Mouse (Mus musculus): Measurements from ENCODE around the gene Emc10. TPM values are rescaled to one million over a fixed set of nuclear protein-coding genes. Genes with fewer than 3 reads are reported as not detected.

Gene Emc10
- polyA plus RNA-seq (2012; rRNA removed) = 182 and 265 TPM in 2 replicates
- polyA plus RNA-seq (2014; fragmentation: Nextera tagmentation; extraction: Ambion mirVana) = 149 and 151 TPM in 2 replicates

- Histone ChIP-seq H3K9me3 (ENCODE audit: control insufficient read depth, low read length) (no peaks in the 10 kb centered on the region), H3K27ac (replicated peaks; ENCODE audit: low read depth, low read length) (peak within 1 kb of the TSS; percentile 93), H3K27me3 (ENCODE audit: control insufficient read depth, insufficient read depth, low read length) (no peaks in the 10 kb centered on the region), H3K4me1 (ENCODE audit: control insufficient read depth, insufficient read depth, low read length) (peaks cover 13% of the 10 kb centered on the region; the same call in 1 of the 2 replicates), H3K4me3 (replicated peaks; ENCODE audit: low read length) (peak within 1 kb of the TSS; percentile 73), H3K36me3 (ENCODE audit: control insufficient read depth, insufficient read depth, low read length) (peaks cover 29% of the 10 kb centered on the region), H3K4me2 (replicated peaks; ENCODE audit: low read depth, low read length, severe bottlenecking) (peak within 1 kb of the TSS; percentile 87), H3K9ac (ENCODE audit: low read depth, low read length, severe bottlenecking) (peak within 1 kb of the TSS; percentile 87)
- WGBS = under 1% methylated on average over 58 of the region's 58 CpGs
- TF ChIP-seq POLR2A (IDR thresholded peaks at IDR 0.05; ENCODE audit: borderline replicate concordance, extremely low read depth, insufficient read depth, insufficient read length) = peak; percentile 22; the same call in 1 of the 2 replicates
- peak; percentile 93 for ATAC-seq (ENCODE audit: low FRiP score, low read depth)
- peak; percentile 97 for DNase-seq (ENCODE audit: low spot score)
These were observed at the start of gene Emc10, which contains the start of gene Fam71e1 for GRCm38 (mm10) chr7:44495992-44496770. Emc10 (minus strand) TSS chr7:44496529. Fam71e1 (plus strand) TSS chr7:44496581.

GRCm38 (mm10) chr7:44543071-44543470 is 46.7 kb upstream of the Emc10 start:
- H3K4me3 ChIP-seq (replicated peaks; ENCODE audit: low read length) = no peak overlapping the region
- 84% methylated on average over 12 of the region's 12 CpGs for WGBS

DNA sequence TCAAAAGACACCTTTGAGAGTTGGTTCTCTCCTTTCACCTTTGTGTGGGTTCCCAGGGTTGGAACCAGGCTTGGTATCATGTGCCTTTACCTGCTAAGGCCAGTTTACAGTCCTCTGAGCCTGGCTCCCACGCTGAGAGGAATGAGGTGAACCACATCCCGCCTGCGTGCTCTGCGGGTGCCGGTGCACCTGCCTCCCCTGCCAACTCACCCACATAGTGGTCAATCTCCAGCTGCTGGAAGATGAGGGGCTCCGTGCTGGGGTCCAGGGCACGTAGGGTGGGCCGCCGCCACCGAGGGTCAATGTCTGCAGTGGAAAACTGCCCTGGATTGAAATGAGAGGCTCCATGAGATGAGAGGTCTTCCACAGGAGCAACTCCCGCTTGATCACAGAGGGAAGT is 46.2 kb upstream of the Emc10 start:
- 96% methylated on average over 11 of the region's 11 CpGs for WGBS
- Histone ChIP-seq H3K4me2 (replicated peaks; ENCODE audit: low read depth, low read length, severe bottlenecking) (no peak overlapping the region), H3K9me3 (ENCODE audit: control insufficient read depth, low read length) (no peaks in the 10 kb centered on the region), H3K36me3 (ENCODE audit: control insufficient read depth, insufficient read depth, low read length) (peaks cover 59% of the 10 kb centered on the region), H3K27ac (replicated peaks; ENCODE audit: low read depth, low read length) (no peak overlapping the region), H3K4me1 (ENCODE audit: control insufficient read depth, insufficient read depth, low read length) (peaks cover 1% of the 10 kb centered on the region; the same call in 1 of the 2 replicates), H3K9ac (ENCODE audit: low read depth, low read length, severe bottlenecking) (no peak overlapping the region), H3K4me3 (replicated peaks; ENCODE audit: low read length) (no peak overlapping the region), H3K27me3 (ENCODE audit: control insufficient read depth, insufficient read depth, low read length) (no peaks in the 10 kb centered on the region)
- TF ChIP-seq POLR2A (IDR thresholded peaks at IDR 0.05; ENCODE audit: borderline replicate concordance, extremely low read depth, insufficient read depth, insufficient read length) = no peak
- no peak for ATAC-seq (ENCODE audit: low FRiP score, low read depth)
- no peak for DNase-seq (ENCODE audit: low spot score)

More at GRCm38 (mm10) chr7:44543071-44543470, 46.7 kb upstream of the Emc10 start:
- TF ChIP-seq POLR2A (IDR thresholded peaks at IDR 0.05; ENCODE audit: borderline replicate concordance, extremely low read depth, insufficient read depth, insufficient read length) = no peak
- Histone ChIP-seq H3K4me2 (replicated peaks; ENCODE audit: low read depth, low read length, severe bottlenecking) (no peak overlapping the region), H3K4me1 (ENCODE audit: control insufficient read depth, insufficient read depth, low read length) (peaks cover 6% of the 10 kb centered on the region; the same call in 1 of the 2 replicates), H3K27me3 (ENCODE audit: control insufficient read depth, insufficient read depth, low read length) (no peaks in the 10 kb centered on the region), H3K9me3 (ENCODE audit: control insufficient read depth, low read length) (no peaks in the 10 kb centered on the region), H3K36me3 (ENCODE audit: control insufficient read depth, insufficient read depth, low read length) (peaks cover 53% of the 10 kb centered on the region), H3K27ac (replicated peaks; ENCODE audit: low read depth, low read length) (no peak overlapping the region), H3K9ac (ENCODE audit: low read depth, low read length, severe bottlenecking) (no peak overlapping the region)
- DNase-seq (ENCODE audit: low spot score) = no peak
- no peak for ATAC-seq (ENCODE audit: low FRiP score, low read depth)

DNA sequence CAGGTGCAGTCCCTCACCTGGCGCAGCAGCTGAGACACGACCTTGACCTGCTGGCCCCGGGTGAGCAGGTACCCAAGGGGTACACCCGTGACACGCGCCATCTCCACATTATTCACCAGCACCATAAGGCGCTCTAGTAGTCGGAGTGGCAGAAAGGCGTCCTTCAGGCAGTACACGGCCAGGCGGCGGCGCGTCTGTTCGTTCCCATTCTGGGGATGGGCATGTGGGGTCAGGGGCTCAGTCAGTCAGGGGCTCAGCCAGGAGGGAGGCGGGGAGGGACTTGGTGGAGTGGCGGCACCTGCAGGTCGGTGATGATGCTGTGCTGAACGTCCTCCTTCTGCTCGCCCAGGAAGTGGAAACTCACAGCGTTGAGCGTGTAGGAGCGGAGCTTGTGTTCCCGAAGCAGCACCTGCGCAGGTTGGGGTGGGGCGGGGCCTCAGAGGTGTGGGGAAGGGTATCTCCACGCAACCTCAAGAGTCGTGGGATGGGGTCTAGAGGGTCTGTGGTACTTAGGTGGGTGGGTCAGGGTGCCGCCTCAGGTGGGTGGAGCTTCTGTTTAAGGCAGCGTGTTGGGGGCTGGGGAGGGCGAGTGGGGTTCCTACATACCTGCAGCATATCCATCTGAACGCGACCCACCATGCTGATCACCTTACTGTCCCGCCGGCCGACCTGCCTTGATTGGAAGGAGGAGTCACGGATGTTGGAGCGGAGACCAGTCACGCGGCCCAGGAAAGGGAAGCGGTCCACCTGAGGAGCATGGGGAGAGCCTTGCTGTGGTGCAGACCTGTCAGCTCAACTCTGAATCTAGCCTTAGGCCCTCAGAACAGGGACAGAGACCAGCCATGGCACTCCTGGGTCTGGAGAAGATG is 42.7 kb upstream of the Emc10 start:
- no peak overlapping the region for H3K4me3 ChIP-seq (replicated peaks; ENCODE audit: low read length)
- H3K36me3 ChIP-seq (ENCODE audit: control insufficient read depth, insufficient read depth, low read length) = peaks cover 91% of the 10 kb centered on the region
- ATAC-seq (ENCODE audit: low FRiP score, low read depth) (no peak), DNase-seq (ENCODE audit: low spot score) (no peak)
- WGBS = 88% methylated on average over 41 of the region's 41 CpGs
- no peak overlapping the region for H3K4me2 ChIP-seq (replicated peaks; ENCODE audit: low read depth, low read length, severe bottlenecking)
- no peaks in the 10 kb centered on the region for H3K27me3 ChIP-seq (ENCODE audit: control insufficient read depth, insufficient read depth, low read length)
- H3K27ac ChIP-seq (replicated peaks; ENCODE audit: low read depth, low read length) = no peak overlapping the region
- no peak overlapping the region for H3K9ac ChIP-seq (ENCODE audit: low read depth, low read length, severe bottlenecking)
- TF ChIP-seq POLR2A (IDR thresholded peaks at IDR 0.05; ENCODE audit: borderline replicate concordance, extremely low read depth, insufficient read depth, insufficient read length) = no peak
- H3K9me3 ChIP-seq (ENCODE audit: control insufficient read depth, low read length) = no peaks in the 10 kb centered on the region
- H3K4me1 ChIP-seq (ENCODE audit: control insufficient read depth, insufficient read depth, low read length) = no peaks in the 10 kb centered on the region

DNA sequence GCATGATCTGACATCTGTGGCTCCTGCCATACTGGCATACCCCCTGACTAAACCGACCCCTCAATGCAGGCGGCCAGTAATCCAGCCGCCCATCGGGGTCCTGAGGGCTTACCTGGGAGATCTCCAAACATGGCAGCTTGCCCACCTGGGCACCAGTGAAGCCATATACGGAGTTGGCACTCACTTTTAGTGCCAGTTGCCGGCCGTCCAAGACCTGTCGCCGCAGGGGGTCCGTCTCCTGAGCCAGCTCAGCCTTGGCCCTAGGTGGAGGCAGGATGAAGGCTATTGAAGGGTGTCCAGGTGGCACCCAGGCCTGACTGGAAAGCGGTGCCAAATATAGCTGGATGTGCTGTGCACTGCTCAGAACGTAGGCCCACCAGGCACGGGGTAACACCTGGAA is 41.2 kb upstream of the Emc10 start:
- Histone ChIP-seq H3K4me1 (ENCODE audit: control insufficient read depth, insufficient read depth, low read length) (no peaks in the 10 kb centered on the region), H3K9me3 (ENCODE audit: control insufficient read depth, low read length) (no peaks in the 10 kb centered on the region), H3K4me3 (replicated peaks; ENCODE audit: low read length) (no peak overlapping the region), H3K4me2 (replicated peaks; ENCODE audit: low read depth, low read length, severe bottlenecking) (no peak overlapping the region), H3K9ac (ENCODE audit: low read depth, low read length, severe bottlenecking) (no peak overlapping the region), H3K36me3 (ENCODE audit: control insufficient read depth, insufficient read depth, low read length) (peaks cover 97% of the 10 kb centered on the region), H3K27ac (replicated peaks; ENCODE audit: low read depth, low read length) (no peak overlapping the region), H3K27me3 (ENCODE audit: control insufficient read depth, insufficient read depth, low read length) (no peaks in the 10 kb centered on the region)
- WGBS = 89% methylated on average over 13 of the region's 13 CpGs
- ATAC-seq (ENCODE audit: low FRiP score, low read depth) (no peak), DNase-seq (ENCODE audit: low spot score) (no peak)
- no peak for TF ChIP-seq POLR2A (IDR thresholded peaks at IDR 0.05; ENCODE audit: borderline replicate concordance, extremely low read depth, insufficient read depth, insufficient read length)
